Mouse (Mus musculus) CH12.LX (cell line): ENCODE results near the gene Mcf2l. TPM values are rescaled to one million over a fixed set of nuclear protein-coding genes. Genes with fewer than 3 reads are reported as not detected.

Experiments
- DNase-seq: peaks from one replicate; pipeline ENCODE4 v3.0.0-alpha.2; 2013; ENCODE audit errors: extremely low read depth
- H3K27ac ChIP-seq: 2 replicates; pipeline ENCODE4 v1.5.1; 2012; ENCODE audit warnings: low read depth, mild to moderate bottlenecking, control low read depth, moderate library complexity; ENCODE audit not compliant: insufficient read depth
- H3K27me3 ChIP-seq: replicated peaks from 2 replicates; pipeline ENCODE3; 2012; ENCODE audit warnings: inconsistent platforms
- H3K36me3 ChIP-seq, 2 experiments: replicated peaks in 1 of 2; 2 replicates each; pipeline versions ENCODE3 to v1.6.1; 2012; ENCODE audit warnings: inconsistent platforms in 1 of 2, low read length in 1 of 2, mild to moderate bottlenecking in 1 of 2, mixed read lengths in 1 of 2, moderate library complexity in 1 of 2; ENCODE audit not compliant: control insufficient read depth in 1 of 2, insufficient read depth in 1 of 2
- H3K4me1 ChIP-seq, 2 experiments: 2 replicates each; pipeline ENCODE4 v1.6.1; 2012; ENCODE audit warnings: inconsistent platforms in 1 of 2, moderate library complexity in 1 of 2; ENCODE audit not compliant: insufficient read depth in 2 of 2, control insufficient read depth in 1 of 2
- H3K4me2 ChIP-seq: 2 replicates; pipeline ENCODE4 v1.6.1; 2012; ENCODE audit warnings: low read depth, mild to moderate bottlenecking, control low read depth; ENCODE audit not compliant: poor library complexity, insufficient read depth, severe bottlenecking
- H3K4me3 ChIP-seq, 3 experiments: fragments of 150-350 bp in 1 of 3; sonication (generic) in 1 of 3; replicated peaks in 1 of 3; 2 replicates each; pipeline versions ENCODE3 to v1.5.1; 2011 to 2012; ENCODE audit warnings: low read depth in 2 of 3, low read length in 2 of 3, mild to moderate bottlenecking in 2 of 3, moderate library complexity in 2 of 3, control low read depth in 1 of 3, improper control_type of control experiment in 1 of 3, inconsistent platforms in 1 of 3, mixed read lengths in 1 of 3; ENCODE audit not compliant: poor library complexity in 1 of 3
- H3K79me2 ChIP-seq: replicated peaks from 2 replicates; pipeline ENCODE4 v1.6.1; 2012; ENCODE audit warnings: mild to moderate bottlenecking, moderate library complexity; ENCODE audit not compliant: control insufficient read depth, poor library complexity, insufficient read depth, severe bottlenecking; ENCODE audit errors: extremely low read depth
- H3K9ac ChIP-seq: 2 replicates; pipeline ENCODE4 v1.6.1; 2012; ENCODE audit warnings: low read depth, mild to moderate bottlenecking, control low read depth, moderate library complexity; ENCODE audit not compliant: insufficient read depth
- H3K9me3 ChIP-seq: replicated peaks from 2 replicates; pipeline ENCODE3; 2012; ENCODE audit warnings: low read length, inconsistent platforms, mixed read lengths
- BHLHE40 ChIP-seq: IDR thresholded peaks from 2 replicates; pipeline ENCODE4 v1.6.1; 2011; ENCODE audit warnings: mild to moderate bottlenecking, low read depth, low read length, improper control_type of control experiment
- CTCF ChIP-seq, 2 experiments: IDR thresholded peaks in 1 of 2; conservative IDR thresholded peaks in 1 of 2; 2 replicates each; pipeline ENCODE4 v1.5.1; 2011 to 2012; ENCODE audit warnings: low read depth in 2 of 2, low read length in 2 of 2, improper control_type of control experiment in 1 of 2, inconsistent platforms in 1 of 2, mild to moderate bottlenecking in 1 of 2, moderate library complexity in 1 of 2
- ETS1 ChIP-seq: conservative IDR thresholded peaks from 2 replicates; pipeline ENCODE4 v1.6.1; 2012; ENCODE audit warnings: low read depth, mild to moderate bottlenecking, inconsistent platforms, low read length, improper control_type of control experiment, moderate library complexity
- GABPA ChIP-seq: IDR thresholded peaks from 2 replicates; pipeline ENCODE4 v1.6.1; 2012; ENCODE audit warnings: low read depth, low read length, improper control_type of control experiment, inconsistent platforms; ENCODE audit not compliant: insufficient replicate concordance
- IRF4 ChIP-seq: IDR thresholded peaks from 2 replicates; pipeline ENCODE4 v1.6.1; 2014; ENCODE audit warnings: low read depth, mild to moderate bottlenecking, inconsistent platforms, low read length, improper control_type of control experiment
- JUN ChIP-seq: IDR thresholded peaks from 2 replicates; pipeline ENCODE4 v1.6.1; 2011; ENCODE audit warnings: low read depth, mild to moderate bottlenecking, low read length, improper control_type of control experiment, moderate library complexity; ENCODE audit not compliant: insufficient read depth
- MAFK ChIP-seq: IDR thresholded peaks from 2 replicates; pipeline ENCODE4 v1.6.1; 2011; ENCODE audit warnings: low read length, improper control_type of control experiment; ENCODE audit not compliant: insufficient replicate concordance
- MYC ChIP-seq: IDR thresholded peaks from 2 replicates; pipeline ENCODE4 v1.6.1; 2011; ENCODE audit warnings: low read depth, mild to moderate bottlenecking, improper control_type of control experiment, low read length
- NELFE ChIP-seq: IDR thresholded peaks from 2 replicates; pipeline ENCODE4 v1.6.1; 2011; ENCODE audit warnings: low read depth, low read length, improper control_type of control experiment
- NRF1 ChIP-seq: IDR thresholded peaks from 2 replicates; pipeline ENCODE4 v1.6.1; 2014; ENCODE audit warnings: low read depth, mild to moderate bottlenecking, inconsistent platforms, low read length, improper control_type of control experiment, moderate library complexity
- PAX5 ChIP-seq: IDR thresholded peaks from 2 replicates; pipeline ENCODE4 v1.6.1; 2012; ENCODE audit warnings: low read length, inconsistent platforms, mixed read lengths
- POLR2A ChIP-seq: IDR thresholded peaks from 2 replicates; pipeline ENCODE4 v1.6.1; 2011; ENCODE audit warnings: low read depth, mild to moderate bottlenecking, improper control_type of control experiment, low read length
- POLR2AphosphoS2 ChIP-seq: IDR thresholded peaks from 2 replicates; pipeline ENCODE4 v1.6.1; 2011; ENCODE audit warnings: low read depth, low read length, improper control_type of control experiment
- RAD21 ChIP-seq: IDR thresholded peaks from 2 replicates; pipeline ENCODE4 v1.6.1; 2011; ENCODE audit warnings: low read depth, mild to moderate bottlenecking, low read length, improper control_type of control experiment, moderate library complexity
- SIN3A ChIP-seq: IDR thresholded peaks from 2 replicates; pipeline ENCODE4 v1.6.1; 2012; ENCODE audit warnings: low read length, improper control_type of control experiment, inconsistent platforms
- SMC3 ChIP-seq: IDR thresholded peaks from 2 replicates; pipeline ENCODE4 v1.6.1; 2011; ENCODE audit warnings: low read depth, low read length, improper control_type of control experiment
- TBP ChIP-seq: conservative IDR thresholded peaks from 2 replicates; pipeline ENCODE4 v1.6.1; 2011; ENCODE audit warnings: low read depth, low read length, improper control_type of control experiment
- ZC3H11A ChIP-seq: IDR thresholded peaks from 2 replicates; pipeline ENCODE4 v1.6.1; 2012; ENCODE audit warnings: low read depth, mild to moderate bottlenecking, inconsistent platforms, low read length, improper control_type of control experiment
- ZKSCAN1 ChIP-seq: IDR thresholded peaks from 2 replicates; pipeline ENCODE4 v1.6.1; 2012; ENCODE audit warnings: low read depth, inconsistent platforms, low read length, improper control_type of control experiment, borderline replicate concordance
- dilution Hi-C: fragments of 300-500 bp; cut with MboI; formaldehyde crosslinking; loops from 2 replicates; pipeline ENCODE4 v1.14.3; 2020; ENCODE audit warnings: low sequenced_read_pairs; ENCODE audit not compliant: extremely low pct_unique_long_range_greater_than_20kb, extremely low pct_ligation_motif_present
- in situ Hi-C: fragments of 300-500 bp; cut with MboI; formaldehyde crosslinking; loops from 3 replicates; pipeline ENCODE4 v1.14.3; 2019; ENCODE audit warnings: low sequenced_read_pairs, low pct_ligation_motif_present, low pct_unique_long_range_greater_than_20kb, mixed read lengths
- polyA plus RNA-seq: library from polyadenylated mRNA; unstranded; fragments of >175 nt; gene quantifications from 2 replicates; pipeline ENCODE4 v1.2.1, GENCODE M21; 2012; ENCODE audit warnings: low read depth; ENCODE audit not compliant: insufficient read length
- total RNA-seq, 2 experiments: library from RNA; depleted of rRNA; stranded (reverse); fragments of 300-350 nt in 1 of 2; fragments of >200 nt in 1 of 2; gene quantifications; 2 replicates each; pipeline ENCODE4 v1.2.3; 2012 to 2014

Mcf2l gene
- total and polyA plus RNA-seq, 3 experiments, result not detected

GRCm38 (mm10) chr8:12863608-12864007 is 10.0 kb upstream of the Mcf2l start:
- H3K27me3 ChIP-seq, result peaks cover 96% of the 10 kb centered on the region
- no peaks in the 10 kb centered on the region for H3K79me2 ChIP-seq
- no peaks in the 10 kb centered on the region for H3K36me3 ChIP-seq
- TF ChIP-seq POLR2A (no peak), TBP (no peak)
- no peaks in the 10 kb centered on the region for H3K4me1 ChIP-seq
- no peaks in the 10 kb centered on the region for H3K9me3 ChIP-seq
- no peak overlapping the region for H3K4me2 ChIP-seq
- no peak overlapping the region for H3K9ac ChIP-seq
- no peak overlapping the region for H3K4me3 ChIP-seq
- H3K27ac ChIP-seq, result no peak overlapping the region
- DNase-seq, result no peak
- dilution Hi-C loops, result no loop called here
- in situ Hi-C loops, result no loop called here

DNA sequence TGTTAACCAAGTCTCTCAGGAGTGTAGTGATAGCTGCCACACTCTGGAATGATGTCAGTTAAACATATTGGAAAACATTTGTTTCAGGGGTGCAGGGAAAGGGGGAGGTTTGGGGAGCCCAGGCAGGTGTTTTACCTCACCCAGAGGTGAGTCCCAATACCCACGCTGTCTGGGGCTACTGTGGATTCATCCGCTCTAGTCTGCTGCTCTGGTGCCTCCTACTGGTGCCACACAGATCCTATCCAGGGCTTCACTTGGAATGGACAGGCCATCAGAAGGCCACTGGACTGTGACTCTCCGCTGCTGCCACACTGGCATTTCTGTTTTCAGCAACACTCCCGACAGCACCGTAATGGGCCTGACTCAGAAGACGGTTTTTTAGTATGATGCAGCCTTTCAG is 7.8 kb upstream of the Mcf2l start:
- Histone ChIP-seq H3K27me3 (peaks cover 93% of the 10 kb centered on the region), H3K27ac (no peak overlapping the region), H3K9ac (no peak overlapping the region), H3K4me1 (no peaks in the 10 kb centered on the region), H3K4me2 (no peak overlapping the region), H3K79me2 (no peaks in the 10 kb centered on the region), H3K9me3 (no peaks in the 10 kb centered on the region), H3K4me3 (no peak overlapping the region), H3K36me3 (no peaks in the 10 kb centered on the region)
- DNase-seq, result no peak
- no peak for TF ChIP-seq GABPA
- TF ChIP-seq CTCF (conservative IDR thresholded peaks at IDR 0.05 in 1 of 2, IDR thresholded peaks at IDR 0.05 in 1 of 2; ENCODE audit: low read depth in 2 of 2, low read length in 2 of 2), result 0 out of 4 replicates have a peak, but pooled peaks of 1 of the 2 experiments have one; percentile 10
- no peak for TF ChIP-seq POLR2A
- TF ChIP-seq SMC3, result no peak
- peak; percentile 15 for TF ChIP-seq RAD21
- in situ Hi-C loops, result no loop called here
- dilution Hi-C loops, result no loop called here

GRCm38 (mm10) chr8:12869661-12870060 is 3.9 kb upstream of the Mcf2l start:
- H3K9me3 ChIP-seq, result no peaks in the 10 kb centered on the region
- in situ Hi-C loops, result no loop called here
- DNase-seq, result no peak
- dilution Hi-C loops, result no loop called here
- H3K36me3 ChIP-seq, result no peaks in the 10 kb centered on the region
- H3K4me3 ChIP-seq, result no peak overlapping the region
- H3K27me3 ChIP-seq, result peaks cover 90% of the 10 kb centered on the region
- no peaks in the 10 kb centered on the region for H3K79me2 ChIP-seq
- no peak overlapping the region for H3K9ac ChIP-seq
- peaks cover 4 to 5% of the 10 kb centered on the region in 2 experiments; a peak in 3 of 4 replicates for H3K4me1 ChIP-seq
- TF ChIP-seq JUN (no peak), ZKSCAN1 (no peak), NRF1 (no peak), MYC (no peak), PAX5 (no peak), SIN3A (no peak), POLR2AphosphoS2 (no peak), SMC3 (no peak), MAFK (no peak), NELFE (no peak), TBP (no peak), ETS1 (no peak), IRF4 (no peak), BHLHE40 (no peak), ZC3H11A (no peak), GABPA (no peak)
- H3K4me2 ChIP-seq, result no peak overlapping the region
- H3K27ac ChIP-seq, result no peak overlapping the region
